Mouse (Mus musculus): ENCODE measurements at regions not wholly inside any gene's neighbourhood (a gene's known extent, or its start where the extent isn't known, plus 50 kb on each side); places are given as distances from the start of the nearest gene placed in this dataset.

DNA sequence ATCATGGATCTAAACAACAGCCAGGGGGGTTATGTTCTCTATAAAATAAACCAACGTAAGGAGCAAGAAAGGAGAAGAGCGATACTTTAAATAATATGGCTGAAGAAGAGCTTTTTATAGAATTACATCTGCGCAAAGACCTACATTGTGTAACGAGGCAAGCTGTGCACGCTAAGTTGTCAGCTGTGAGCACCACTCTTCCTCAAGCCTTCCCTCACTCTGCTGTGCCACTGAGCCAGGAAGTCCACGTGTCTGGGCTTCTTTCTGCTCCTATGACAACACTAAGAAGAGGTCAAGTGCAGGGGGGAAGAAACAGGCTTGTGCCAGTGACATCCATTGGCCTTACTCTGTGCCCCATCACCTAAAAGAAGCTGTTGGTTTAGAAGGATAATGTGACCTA, 75.6 kb upstream of the Actbl2 start:
- TF ChIP-seq CTCF (IDR thresholded peaks at IDR 0.05; ENCODE audit: low read depth, low read length) (no peak), POLR2A (IDR thresholded peaks at IDR 0.05; ENCODE audit: borderline replicate concordance, low read depth, low read length) (no peak)
